Comparison of ENCODE assay signal across 8 mouse cellular contexts in genomic region chr11:102294887-102295597, GRCm38 (mm10). TPM values are rescaled to one million over a fixed set of nuclear protein-coding genes. Genes with fewer than 3 reads are reported as not detected.
DNase-seq lines count a peak whose midpoint lies in the region; ATAC-seq and TF ChIP-seq lines count a peak whose summit lies in the region.

No protein-coding gene starts in this region.

- H3K4me3 ChIP-seq in kidney, embryonic 15.5 days (replicated peaks): peak overlapping the region; percentile 92
- H3K4me3 ChIP-seq in heart, embryonic 10.5 days: peak overlapping the region; percentile 90
- peak overlapping the region; percentile 83 for H3K4me3 ChIP-seq in limb, embryonic 15.5 days
- peak overlapping the region; percentile 82 for H3K4me3 ChIP-seq in midbrain, embryonic 14.5 days (replicated peaks; ENCODE audit: low read depth, low read length)
- H3K4me3 ChIP-seq in thymus, adult 2 months (ENCODE audit: control insufficient read depth, insufficient read depth, low read length): peak overlapping the region; percentile 85

- 64% methylated on average over 12 of the region's 12 CpGs for WGBS in kidney, embryonic 15.5 days
- WGBS in heart, embryonic 10.5 days: 80% methylated on average over 12 of the region's 12 CpGs
- WGBS in limb, embryonic 15.5 days: 65% methylated on average over 12 of the region's 12 CpGs
- WGBS in midbrain, embryonic 14.5 days: 71% methylated on average over 12 of the region's 12 CpGs
- 81% methylated on average over 12 of the region's 12 CpGs for WGBS in thymus, adult 2 months

- H3K27ac ChIP-seq in kidney, embryonic 15.5 days: peak overlapping the region; percentile 99
- H3K27ac ChIP-seq in heart, embryonic 10.5 days: peak overlapping the region; percentile 99
- peak overlapping the region; percentile 99 for H3K27ac ChIP-seq in limb, embryonic 15.5 days
- peak overlapping the region; percentile 98 for H3K27ac ChIP-seq in midbrain, embryonic 14.5 days (replicated peaks; ENCODE audit: low read depth, low read length)
- H3K27ac ChIP-seq in thymus, adult 2 months (ENCODE audit: control insufficient read depth, insufficient read depth, low read length): peak overlapping the region; percentile 92

- no peaks in the 10 kb centered on the region for H3K9me3 ChIP-seq in kidney, embryonic 15.5 days (replicated peaks)
- no peaks in the 10 kb centered on the region for H3K9me3 ChIP-seq in heart, embryonic 10.5 days
- H3K9me3 ChIP-seq in limb, embryonic 15.5 days: no peaks in the 10 kb centered on the region
- 0 out of 2 replicates have a peak, but pooled peaks cover 4% of the 10 kb centered on the region for H3K9me3 ChIP-seq in midbrain, embryonic 14.5 days (ENCODE audit: control insufficient read depth, low read length)

- no peaks in the 10 kb centered on the region for H3K27me3 ChIP-seq in kidney, embryonic 15.5 days
- no peaks in the 10 kb centered on the region for H3K27me3 ChIP-seq in heart, embryonic 10.5 days (ENCODE audit: insufficient read depth, poor library complexity, severe bottlenecking)
- H3K27me3 ChIP-seq in limb, embryonic 15.5 days: no peaks in the 10 kb centered on the region
- no peaks in the 10 kb centered on the region for H3K27me3 ChIP-seq in midbrain, embryonic 14.5 days (ENCODE audit: control insufficient read depth, insufficient read depth, low read length)
- no peaks in the 10 kb centered on the region for H3K27me3 ChIP-seq in thymus, adult 2 months (ENCODE audit: control insufficient read depth, insufficient read depth, low read length)

- DNase-seq in kidney, postnatal 36 days: no peak
- no peak for DNase-seq in heart, embryonic 10.5 days (ENCODE audit: low spot score)
- peak; percentile 39 for DNase-seq in midbrain, embryonic 14.5 days
- peak; percentile 79 for DNase-seq in thymus, adult 2 months
- no peak for DNase-seq in urinary bladder, adult 18-20 months (ENCODE audit: low spot score in 2 of 2)

- H3K4me2 ChIP-seq in kidney, embryonic 15.5 days: peak overlapping the region; percentile 83
- peak overlapping the region; percentile 87 for H3K4me2 ChIP-seq in limb, embryonic 15.5 days
- H3K4me2 ChIP-seq in midbrain, embryonic 14.5 days (ENCODE audit: low read length): peak overlapping the region; percentile 91

- peak overlapping the region; percentile 90 for H3K9ac ChIP-seq in kidney, embryonic 15.5 days
- peak overlapping the region; percentile 87 for H3K9ac ChIP-seq in limb, embryonic 15.5 days
- peak overlapping the region; percentile 95 for H3K9ac ChIP-seq in midbrain, embryonic 14.5 days (replicated peaks; ENCODE audit: low read length)

- 0 out of 2 replicates have a peak, but pooled peaks have one; percentile 17 for TF ChIP-seq POLR2A in thymus, adult 2 months (IDR thresholded peaks at IDR 0.05; ENCODE audit: control insufficient read depth, extremely low read depth, insufficient read depth, low read length, poor library complexity)

- ATAC-seq in kidney, embryonic 15.5 days (replicated peaks; ENCODE audit: low FRiP score): no peak
- ATAC-seq in activated CD4-positive, CD25-positive, alpha-beta regulatory T cell, adult 4 months: peak; percentile 60
- ATAC-seq in limb, embryonic 15.5 days (ENCODE audit: insufficient number of reproducible peaks, low FRiP score, low TSS enrichment, low read depth): no peak
- no peak for ATAC-seq in midbrain, embryonic 14.5 days (ENCODE audit: low FRiP score, low TSS enrichment)

- H3K4me1 ChIP-seq in kidney, embryonic 15.5 days: peaks cover 37% of the 10 kb centered on the region
- H3K4me1 ChIP-seq in heart, embryonic 10.5 days: peaks cover 30% of the 10 kb centered on the region
- H3K4me1 ChIP-seq in limb, embryonic 15.5 days: peaks cover 30% of the 10 kb centered on the region
- H3K4me1 ChIP-seq in midbrain, embryonic 14.5 days (ENCODE audit: control insufficient read depth, insufficient read depth, low read length): peaks cover 13% of the 10 kb centered on the region
- peaks cover 17% of the 10 kb centered on the region for H3K4me1 ChIP-seq in thymus, adult 2 months (replicated peaks; ENCODE audit: control insufficient read depth, insufficient read depth, low read length)

- peaks cover 49% of the 10 kb centered on the region for H3K36me3 ChIP-seq in kidney, embryonic 15.5 days
- H3K36me3 ChIP-seq in heart, embryonic 10.5 days: peaks cover 48% of the 10 kb centered on the region
- H3K36me3 ChIP-seq in limb, embryonic 15.5 days: peaks cover 46% of the 10 kb centered on the region
- H3K36me3 ChIP-seq in midbrain, embryonic 14.5 days (ENCODE audit: control insufficient read depth, insufficient read depth, low read length): peaks cover 43% of the 10 kb centered on the region
- peaks cover 24% of the 10 kb centered on the region for H3K36me3 ChIP-seq in thymus, adult 2 months (ENCODE audit: control insufficient read depth, insufficient read depth, low read length)

- no peak for TF ChIP-seq CTCF in thymus, adult 2 months (IDR thresholded peaks at IDR 0.05; ENCODE audit: borderline replicate concordance, control insufficient read depth, extremely low read depth, insufficient read depth, low read length, poor library complexity)

RNA-seq across cellular contexts. Expression of gene Atxn7l3, which starts 1.4 kb away (rescaled TPM):
- polyA plus RNA-seq in kidney, embryonic 15.5 days (2015; fragmentation: Nextera tagmentation; extraction: Ambion mirVana): 12.3 and 14.0 TPM in 2 replicates
- 1 to 10 TPM; 7.5 to 8.3 TPM for polyA plus RNA-seq in activated CD4-positive, CD25-positive, alpha-beta regulatory T cell, adult 4 months (2017; shearing (Covaris generic))
- 9.1 and 14.3 TPM in 2 replicates for polyA plus RNA-seq in heart, embryonic 10.5 days (2016; fragmentation: Nextera tagmentation; extraction: Ambion mirVana)
- polyA plus RNA-seq in limb, embryonic 15.5 days (2015; fragmentation: Nextera tagmentation; extraction: Ambion mirVana): 15.0 and 18.0 TPM in 2 replicates
- polyA plus RNA-seq in midbrain, embryonic 14.5 days (2014; fragmentation: Nextera tagmentation; extraction: Ambion mirVana): 38.5 and 42.4 TPM in 2 replicates
- 89.9 TPM in 2 replicates for polyA plus RNA-seq in thymus, adult 2 months (2012; rRNA removed)

RNA-seq across cellular contexts. Expression of gene Tmub2, which starts 10.3 kb away (rescaled TPM):
- polyA plus RNA-seq in kidney, embryonic 15.5 days (2015; fragmentation: Nextera tagmentation; extraction: Ambion mirVana): 48.9 and 57.9 TPM in 2 replicates
- 10 to 100 TPM; 54.5 to 58.3 TPM for polyA plus RNA-seq in activated CD4-positive, CD25-positive, alpha-beta regulatory T cell, adult 4 months (2017; shearing (Covaris generic))
- polyA plus RNA-seq in heart, embryonic 10.5 days (2016; fragmentation: Nextera tagmentation; extraction: Ambion mirVana): 40.1 and 41.8 TPM in 2 replicates
- polyA plus RNA-seq in limb, embryonic 15.5 days (2015; fragmentation: Nextera tagmentation; extraction: Ambion mirVana): 53.4 and 53.9 TPM in 2 replicates
- 76.4 and 78.4 TPM in 2 replicates for polyA plus RNA-seq in midbrain, embryonic 14.5 days (2014; fragmentation: Nextera tagmentation; extraction: Ambion mirVana)
- 74.1 and 74.2 TPM in 2 replicates for polyA plus RNA-seq in thymus, adult 2 months (2012; rRNA removed)

RNA-seq across cellular contexts. Expression of gene Ubtf, which starts 24.5 kb away (rescaled TPM):
- polyA plus RNA-seq in kidney, embryonic 15.5 days (2015; fragmentation: Nextera tagmentation; extraction: Ambion mirVana): 95.3 and 100 TPM in 2 replicates
- polyA plus RNA-seq in activated CD4-positive, CD25-positive, alpha-beta regulatory T cell, adult 4 months (2017; shearing (Covaris generic)): 10 to 100 TPM; 37.4 to 49.6 TPM
- 60.4 and 75.4 TPM in 2 replicates for polyA plus RNA-seq in heart, embryonic 10.5 days (2016; fragmentation: Nextera tagmentation; extraction: Ambion mirVana)
- 76.0 and 85.7 TPM in 2 replicates for polyA plus RNA-seq in limb, embryonic 15.5 days (2015; fragmentation: Nextera tagmentation; extraction: Ambion mirVana)
- 77.6 and 84.4 TPM in 2 replicates for polyA plus RNA-seq in midbrain, embryonic 14.5 days (2014; fragmentation: Nextera tagmentation; extraction: Ambion mirVana)
- polyA plus RNA-seq in thymus, adult 2 months (2012; rRNA removed): 59.7 and 67.9 TPM in 2 replicates

RNA-seq across cellular contexts. Expression of gene Asb16, which starts 26.5 kb away (rescaled TPM):
- polyA plus RNA-seq in kidney, embryonic 15.5 days (2015; fragmentation: Nextera tagmentation; extraction: Ambion mirVana): 0.10 and 0.13 TPM in 2 replicates
- not detected for polyA plus RNA-seq in activated CD4-positive, CD25-positive, alpha-beta regulatory T cell, adult 4 months (2017; shearing (Covaris generic))
- polyA plus RNA-seq in heart, embryonic 10.5 days (2016; fragmentation: Nextera tagmentation; extraction: Ambion mirVana): 0.06 and 0.08 TPM in 2 replicates
- 0.20 and 0.24 TPM in 2 replicates for polyA plus RNA-seq in limb, embryonic 15.5 days (2015; fragmentation: Nextera tagmentation; extraction: Ambion mirVana)
- polyA plus RNA-seq in midbrain, embryonic 14.5 days (2014; fragmentation: Nextera tagmentation; extraction: Ambion mirVana): 0.12 TPM in 1 of 2 replicates, not detected in the other
- 0.12 and 0.27 TPM in 2 replicates for polyA plus RNA-seq in thymus, adult 2 months (2012; rRNA removed)

RNA-seq across cellular contexts. Expression of gene BC030867, which starts 46.4 kb away (rescaled TPM):
- polyA plus RNA-seq in kidney, embryonic 15.5 days (2015; fragmentation: Nextera tagmentation; extraction: Ambion mirVana): 18.1 and 22.2 TPM in 2 replicates
- polyA plus RNA-seq in activated CD4-positive, CD25-positive, alpha-beta regulatory T cell, adult 4 months (2017; shearing (Covaris generic)): 1 to 10 TPM; 2.0 to 3.8 TPM
- polyA plus RNA-seq in heart, embryonic 10.5 days (2016; fragmentation: Nextera tagmentation; extraction: Ambion mirVana): 16.5 and 19.4 TPM in 2 replicates
- 13.0 and 13.8 TPM in 2 replicates for polyA plus RNA-seq in limb, embryonic 15.5 days (2015; fragmentation: Nextera tagmentation; extraction: Ambion mirVana)
- 2.6 and 3.0 TPM in 2 replicates for polyA plus RNA-seq in midbrain, embryonic 14.5 days (2014; fragmentation: Nextera tagmentation; extraction: Ambion mirVana)
- 13.0 and 17.7 TPM in 2 replicates for polyA plus RNA-seq in thymus, adult 2 months (2012; rRNA removed)

Comparison
In these comparisons a context has a peak if more than half of its experiments do, and no peak if none do; other contexts are left out.
1. DNase-seq: peak in midbrain, embryonic 14.5 days (single experiment) and thymus, adult 2 months (single experiment); none in kidney, postnatal 36 days (0 of 2), heart, embryonic 10.5 days (single experiment) and urinary bladder, adult 18-20 months (0 of 2).
2. Peak in every context shown above with its lines, with median percentiles within 50 percentile points of each other: H3K27ac ChIP-seq, H3K4me2 ChIP-seq, H3K4me3 ChIP-seq and H3K9ac ChIP-seq.